Mouse (Mus musculus): ENCODE data around the gene Gm10031.

Gene Gm10031

GRCm38 (mm10) chr1:156543999-156544398 lies 20.2 kb downstream of the Gm10031 start:
- no peak for DNase-seq

DNA sequence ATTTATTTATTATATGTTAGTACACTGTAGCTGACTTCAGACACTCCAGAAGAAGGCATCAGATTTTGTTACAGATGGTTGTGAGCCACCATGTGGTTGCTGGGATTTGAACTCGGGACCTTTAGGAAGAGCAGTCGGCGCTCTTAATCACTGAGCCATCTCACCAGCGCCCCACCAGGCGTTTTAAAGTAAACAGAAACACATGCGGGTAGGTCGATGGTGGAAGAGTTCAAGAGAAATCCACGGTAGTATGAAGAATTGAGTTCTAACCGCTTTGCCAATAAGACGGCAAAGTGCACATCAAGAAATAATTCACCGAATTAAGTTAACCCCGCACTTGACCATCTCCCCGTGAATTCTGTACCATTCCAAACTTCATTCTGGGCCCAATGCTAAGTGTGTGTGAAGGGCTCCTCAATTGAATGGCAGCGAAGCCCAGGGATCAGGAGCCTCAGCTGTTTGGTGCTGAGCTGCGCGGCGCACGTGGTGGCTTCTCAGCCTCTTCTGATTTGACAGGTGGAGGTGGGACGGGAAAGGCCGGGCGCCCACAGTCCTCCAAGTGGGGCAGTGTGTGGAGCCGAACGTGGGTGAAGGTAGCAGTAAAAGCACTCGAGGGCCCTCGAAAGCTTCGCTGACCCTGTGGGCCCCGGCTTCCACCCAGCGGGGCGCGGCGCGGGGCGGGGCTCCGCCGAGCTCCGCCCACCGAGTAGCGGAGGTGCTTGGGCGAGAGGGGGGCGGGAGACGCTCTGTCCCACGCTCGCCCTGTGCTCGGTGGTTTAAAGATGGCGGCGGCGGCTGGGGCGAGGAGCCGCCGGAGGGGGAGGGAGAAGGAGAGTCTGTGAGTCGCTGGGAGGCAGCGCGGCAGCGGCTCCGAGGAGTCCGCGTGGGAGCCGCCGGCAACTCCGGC lies 34.5 kb downstream of the Gm10031 start, which contains the start of gene Abl2:
Gene Abl2 (plus strand): TSS at position 763 of the 907 bp plus-strand sequence.
- DNase-seq: peak; percentile 94 to 96

DNA sequence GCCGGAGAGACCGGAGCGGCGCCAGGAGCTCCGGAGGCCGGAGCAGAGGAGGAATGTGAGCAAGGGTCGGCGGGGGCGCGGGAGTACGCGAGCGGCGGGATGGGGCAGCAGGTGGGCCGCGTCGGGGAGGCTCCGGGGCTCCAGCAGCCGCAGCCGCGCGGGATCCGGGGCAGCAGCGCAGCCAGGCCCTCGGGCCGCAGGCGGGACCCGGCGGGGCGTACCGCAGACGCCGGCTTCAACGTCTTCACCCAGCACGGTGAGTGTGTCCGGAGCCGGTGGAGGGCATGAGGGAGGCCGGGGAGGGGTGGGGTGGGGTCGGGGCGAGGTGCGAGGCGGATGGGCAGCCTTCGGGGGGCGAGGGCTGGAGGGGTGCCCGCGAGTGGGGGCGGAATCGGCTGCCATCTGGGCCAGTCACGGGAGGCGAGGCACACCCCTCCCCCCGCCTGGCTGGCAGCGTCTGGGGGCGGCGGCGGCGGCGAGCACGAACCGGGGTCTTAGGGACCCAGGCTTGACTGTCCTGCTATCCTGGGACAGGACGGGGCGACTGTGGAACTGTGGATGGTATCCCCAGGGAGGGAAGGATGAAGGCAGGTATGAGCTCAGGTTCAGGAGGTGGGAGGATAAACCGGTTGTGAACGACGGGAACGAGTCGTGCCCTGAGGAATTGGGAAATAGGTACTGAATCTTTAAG lies 35.3 kb downstream of the Gm10031 start:
- peak; percentile 93 to 94 for DNase-seq

- peak; percentile 46 to 56 for DNase-seq
Observed at GRCm38 (mm10) chr1:156559641-156560020, 35.8 kb downstream of the Gm10031 start.

- DNase-seq: no peak
Observed at GRCm38 (mm10) chr1:156560500-156560899, 36.7 kb downstream of the Gm10031 start.

DNA sequence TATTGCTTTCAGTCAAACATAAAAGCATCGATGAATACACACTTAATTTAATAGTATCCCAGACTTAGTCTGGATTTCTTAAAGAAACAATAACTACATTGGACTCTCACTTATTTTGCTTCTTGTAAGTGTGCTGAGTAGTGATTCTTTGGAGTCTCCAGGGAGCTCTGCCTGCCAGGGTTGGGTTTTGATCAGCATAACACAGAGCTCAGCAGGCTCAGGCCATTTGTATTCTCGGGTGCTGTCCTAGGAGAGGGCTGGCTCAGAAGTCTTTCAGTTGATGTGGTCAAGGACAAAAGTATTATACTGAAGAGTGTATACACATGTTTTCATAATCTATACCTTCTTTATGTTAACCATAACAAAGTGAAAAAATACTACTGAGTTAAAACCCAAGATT lies 41.5 kb downstream of the Gm10031 start:
- DNase-seq: no peak

GRCm38 (mm10) chr1:156566132-156566531 lies 42.3 kb downstream of the Gm10031 start:
- peak; percentile 47 to 59 for DNase-seq

GRCm38 (mm10) chr1:156569615-156570014 lies 45.8 kb downstream of the Gm10031 start:
- DNase-seq: no peak

DNA sequence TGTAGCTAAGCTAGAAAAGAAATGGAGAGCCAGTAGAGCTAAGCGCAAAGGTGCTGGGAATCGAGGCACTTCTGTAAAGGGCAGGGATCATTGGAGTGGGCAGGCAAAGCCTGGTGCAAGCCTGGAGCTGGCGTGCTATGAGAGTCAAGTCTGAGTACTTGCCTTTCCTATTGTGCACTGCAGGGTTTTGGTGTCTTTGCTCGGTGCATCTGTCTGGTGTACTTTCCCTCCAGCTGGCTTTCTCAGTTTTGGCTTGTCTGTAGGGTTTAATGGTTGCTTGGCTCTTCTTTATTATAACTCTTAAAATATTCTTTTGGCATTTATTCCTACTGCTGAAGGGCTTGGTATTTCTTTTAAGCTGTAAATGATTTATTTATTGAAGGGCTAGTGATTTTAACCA lies 49.1 kb downstream of the Gm10031 start:
- no peak for DNase-seq
